Mouse (Mus musculus) B cell, adult (primary cell): ENCODE results near the gene Enox1. TPM values are rescaled to one million over a fixed set of nuclear protein-coding genes. Genes with fewer than 3 reads are reported as not detected.

Experiments used
- total RNA-seq: library from RNA; stranded (reverse); gene quantifications from 4 replicates; pipeline ENCODE4 v1.2.4, GENCODE M21; 2023; ENCODE audit not compliant: inconsistent age

Gene Enox1
- 0.22 to 0.35 TPM in 2 of 4 replicates, not detected in the others for total RNA-seq

DNA sequence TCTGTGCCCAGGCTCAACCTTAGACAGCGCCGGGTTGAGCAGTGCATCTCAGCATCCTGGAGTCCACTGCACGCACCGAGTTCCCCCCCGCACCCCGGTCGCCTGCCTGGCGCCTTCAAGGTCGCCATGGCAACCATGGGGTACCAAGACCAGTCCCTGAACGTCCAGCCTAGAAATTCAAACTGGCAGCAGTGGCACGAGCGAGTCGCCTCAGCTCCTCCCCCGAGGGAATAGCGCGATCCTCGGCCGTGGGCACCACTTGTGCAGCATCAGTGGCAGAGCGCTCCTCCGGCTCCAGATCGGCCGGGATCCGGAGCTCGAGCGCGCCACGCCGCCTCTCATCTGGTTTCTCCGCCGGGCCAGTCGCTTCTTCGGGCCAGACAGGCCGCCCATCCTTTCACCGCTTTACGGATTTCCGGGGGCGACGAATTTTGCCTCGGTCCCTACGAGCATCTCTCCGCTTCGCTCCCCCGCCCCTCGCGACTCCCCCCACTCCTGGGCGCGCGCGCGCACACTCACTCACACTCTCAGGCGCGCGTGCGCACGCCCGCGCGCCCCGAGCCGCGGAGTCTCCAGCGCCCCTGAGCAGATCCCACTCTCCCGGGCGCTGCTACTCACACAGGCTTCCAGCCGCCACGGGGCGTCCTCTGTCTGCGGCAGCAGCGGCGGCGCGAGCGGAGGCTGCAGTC lies at the start of gene Enox1:
Gene Enox1, plus strand, starts transcription at position 542 of the 689 bp plus-strand sequence.

Other genes with a start within 250 kb of the Enox1 start
- 0.67 to 1.9 TPM (median 1.2 TPM) in 4 replicates for gene Ccdc122, start 120.0 kb upstream of the Enox1 start, total RNA-seq
- gene Lacc1, start 119.9 kb upstream of the Enox1 start, total RNA-seq: 6.7 to 8.7 TPM (median 7.7 TPM) in 4 replicates